Mouse (Mus musculus): ENCODE measurements at regions not wholly inside any gene's neighbourhood (a gene's known extent, or its start where the extent isn't known, plus 50 kb on each side); places are given as distances from the start of the nearest gene placed in this dataset.

GRCm38 (mm10) chr3:136450361-136450895 lies 124.6 kb upstream of the Bank1 start:
- Histone ChIP-seq H3K4me2 (ENCODE audit: low read depth) (no peak overlapping the region), H3K27me3 (ENCODE audit: control insufficient read depth, insufficient read depth, low read length) (no peaks in the 10 kb centered on the region), H3K4me1 (replicated peaks; ENCODE audit: control insufficient read depth in 2 of 2, insufficient read depth in 2 of 2, low read length in 1 of 2) (no peaks in the 10 kb centered on the region), H3K36me3 (replicated peaks; ENCODE audit: control insufficient read depth, insufficient read depth, low read depth) (no peaks in the 10 kb centered on the region), H3K4me3 (ENCODE audit: insufficient read depth in 1 of 2, low read depth in 2 of 2, low read length in 2 of 2) (no peak overlapping the region), H3K27ac (no peak overlapping the region), H3K9ac (replicated peaks) (no peak overlapping the region), H3K9me3 (ENCODE audit: control insufficient read depth, low read length) (no peaks in the 10 kb centered on the region)
- TF ChIP-seq EP300 (IDR thresholded peaks at IDR 0.05; ENCODE audit: low read depth) (no peak), CTCF (IDR thresholded peaks at IDR 0.05; ENCODE audit: low read depth) (no peak)
- ATAC-seq (ENCODE audit: insufficient read depth) (no peak), DNase-seq (ENCODE audit: low read depth in 3 of 3, low spot score in 3 of 3) (no peak)
- WGBS (ENCODE audit: insufficient replicate concordance), result 65% methylated on average over 2 of the region's 2 CpGs

GRCm38 (mm10) chr3:136449364-136449763 lies 123.5 kb upstream of the Bank1 start:
- Histone ChIP-seq H3K9ac (replicated peaks) (no peak overlapping the region), H3K4me1 (replicated peaks; ENCODE audit: control insufficient read depth in 2 of 2, insufficient read depth in 2 of 2, low read length in 1 of 2) (no peaks in the 10 kb centered on the region), H3K36me3 (replicated peaks; ENCODE audit: control insufficient read depth, insufficient read depth, low read depth) (no peaks in the 10 kb centered on the region), H3K4me3 (ENCODE audit: insufficient read depth in 1 of 2, low read depth in 2 of 2, low read length in 2 of 2) (no peak overlapping the region), H3K9me3 (ENCODE audit: control insufficient read depth, low read length) (no peaks in the 10 kb centered on the region), H3K4me2 (ENCODE audit: low read depth) (no peak overlapping the region), H3K27me3 (ENCODE audit: control insufficient read depth, insufficient read depth, low read length) (no peaks in the 10 kb centered on the region), H3K27ac (no peak overlapping the region)
- DNase-seq (ENCODE audit: low read depth in 3 of 3, low spot score in 3 of 3) (no peak), ATAC-seq (ENCODE audit: insufficient read depth) (no peak)
- 46% methylated on average over 4 of the region's 4 CpGs for WGBS (ENCODE audit: insufficient replicate concordance)
- TF ChIP-seq CTCF (IDR thresholded peaks at IDR 0.05; ENCODE audit: low read depth) (no peak), EP300 (IDR thresholded peaks at IDR 0.05; ENCODE audit: low read depth) (no peak)

GRCm38 (mm10) chr3:136444598-136444997 lies 118.7 kb upstream of the Bank1 start:
- Histone ChIP-seq H3K4me1 (replicated peaks; ENCODE audit: control insufficient read depth in 2 of 2, insufficient read depth in 2 of 2, low read length in 1 of 2) (no peaks in the 10 kb centered on the region), H3K36me3 (replicated peaks; ENCODE audit: control insufficient read depth, insufficient read depth, low read depth) (no peaks in the 10 kb centered on the region), H3K9ac (replicated peaks) (no peak overlapping the region), H3K27me3 (ENCODE audit: control insufficient read depth, insufficient read depth, low read length) (no peaks in the 10 kb centered on the region), H3K4me2 (ENCODE audit: low read depth) (no peak overlapping the region), H3K9me3 (ENCODE audit: control insufficient read depth, low read length) (no peaks in the 10 kb centered on the region), H3K27ac (no peak overlapping the region), H3K4me3 (ENCODE audit: insufficient read depth in 1 of 2, low read depth in 2 of 2, low read length in 2 of 2) (no peak overlapping the region)
- TF ChIP-seq CTCF (IDR thresholded peaks at IDR 0.05; ENCODE audit: low read depth), result no peak
- TF ChIP-seq EP300 (IDR thresholded peaks at IDR 0.05; ENCODE audit: low read depth), result no peak
- WGBS (ENCODE audit: insufficient replicate concordance), result 53% methylated on average over 2 of the region's 2 CpGs
- ATAC-seq (ENCODE audit: insufficient read depth) (no peak), DNase-seq (ENCODE audit: low read depth in 3 of 3, low spot score in 3 of 3) (no peak)

- Histone ChIP-seq H3K36me3 (replicated peaks; ENCODE audit: control insufficient read depth, insufficient read depth, low read depth) (no peaks in the 10 kb centered on the region), H3K4me3 (ENCODE audit: insufficient read depth in 1 of 2, low read depth in 2 of 2, low read length in 2 of 2) (no peak overlapping the region), H3K27me3 (ENCODE audit: control insufficient read depth, insufficient read depth, low read length) (no peaks in the 10 kb centered on the region), H3K4me1 (replicated peaks; ENCODE audit: control insufficient read depth in 2 of 2, insufficient read depth in 2 of 2, low read length in 1 of 2) (no peaks in the 10 kb centered on the region), H3K27ac (no peak overlapping the region), H3K9me3 (ENCODE audit: control insufficient read depth, low read length) (no peaks in the 10 kb centered on the region), H3K4me2 (ENCODE audit: low read depth) (no peak overlapping the region), H3K9ac (replicated peaks) (no peak overlapping the region)
- no peak for ATAC-seq (ENCODE audit: insufficient read depth)
- WGBS (ENCODE audit: insufficient replicate concordance), result 46% methylated on average over 2 of the region's 2 CpGs
- TF ChIP-seq CTCF (IDR thresholded peaks at IDR 0.05; ENCODE audit: low read depth) (peak; percentile 26; the same call in 1 of the 2 replicates), EP300 (IDR thresholded peaks at IDR 0.05; ENCODE audit: low read depth) (no peak)
- no peak for DNase-seq (ENCODE audit: low read depth in 3 of 3, low spot score in 3 of 3)
Measured at GRCm38 (mm10) chr3:136442099-136442498, 116.2 kb upstream of the Bank1 start.

- H3K27me3 ChIP-seq (ENCODE audit: control insufficient read depth, insufficient read depth, low read length), result no peaks in the 10 kb centered on the region
- WGBS (ENCODE audit: insufficient replicate concordance), result 57% methylated on average over 7 of the region's 7 CpGs
- DNase-seq (ENCODE audit: low read depth in 3 of 3, low spot score in 3 of 3) (no peak), ATAC-seq (ENCODE audit: insufficient read depth) (no peak)
- no peak overlapping the region for H3K4me2 ChIP-seq (ENCODE audit: low read depth)
- TF ChIP-seq EP300 (IDR thresholded peaks at IDR 0.05; ENCODE audit: low read depth) (no peak), CTCF (IDR thresholded peaks at IDR 0.05; ENCODE audit: low read depth) (no peak)
- no peaks in the 10 kb centered on the region for H3K9me3 ChIP-seq (ENCODE audit: control insufficient read depth, low read length)
- H3K36me3 ChIP-seq (replicated peaks; ENCODE audit: control insufficient read depth, insufficient read depth, low read depth), result no peaks in the 10 kb centered on the region
- no peak overlapping the region for H3K27ac ChIP-seq
- H3K9ac ChIP-seq (replicated peaks), result no peak overlapping the region
- H3K4me1 ChIP-seq (replicated peaks; ENCODE audit: control insufficient read depth in 2 of 2, insufficient read depth in 2 of 2, low read length in 1 of 2), result no peaks in the 10 kb centered on the region
- no peak overlapping the region for H3K4me3 ChIP-seq (ENCODE audit: insufficient read depth in 1 of 2, low read depth in 2 of 2, low read length in 2 of 2)
Measured at GRCm38 (mm10) chr3:136439907-136440645, 114.2 kb upstream of the Bank1 start.
